Mouse (Mus musculus): ENCODE results near the gene Hbq1b.

GRCm38 (mm10) chr11:32244617-32245016, 42.1 kb upstream of the Hbq1b start:
- no peak for TF ChIP-seq POLR2A (IDR thresholded peaks at IDR 0.05; ENCODE audit: borderline replicate concordance, insufficient read depth, low read length)
- no peak for TF ChIP-seq CTCF (IDR thresholded peaks at IDR 0.05; ENCODE audit: borderline replicate concordance, insufficient read depth, low read depth, low read length)

Data from cerebellum, adult 2 months (tissue).